In the genomic region with DNA sequence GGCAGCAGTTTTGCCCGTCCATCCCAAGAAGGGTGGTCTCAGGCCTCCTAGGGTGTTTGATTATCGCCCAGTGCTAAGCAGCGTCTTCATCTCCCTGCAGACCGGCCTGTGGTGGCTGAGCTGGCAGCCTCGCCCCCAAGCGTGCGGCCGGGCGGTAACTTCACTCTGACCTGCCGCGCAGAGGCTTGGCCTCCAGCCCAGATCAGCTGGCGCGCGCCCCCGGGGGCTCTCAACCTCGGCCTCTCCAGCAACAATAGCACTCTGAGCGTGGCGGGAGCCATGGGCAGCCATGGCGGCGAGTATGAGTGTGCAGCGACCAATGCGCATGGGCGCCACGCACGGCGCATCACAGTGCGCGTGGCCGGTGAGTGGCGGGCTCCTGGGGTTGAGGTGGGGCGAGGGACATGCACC, we compare ENCODE assay signal across 9 mouse cellular contexts. TPM values are rescaled to one million over a fixed set of nuclear protein-coding genes. Genes with fewer than 3 reads are reported as not detected.
DNase-seq lines count a peak whose midpoint lies in the region; ATAC-seq lines count a peak whose summit lies in the region.
"Had no signal": no experiment of that assay in that cellular context is flagged by ENCODE, and none has a peak within 500 bp of the region (broad histone marks: within the 10 kb centered on the region; RNA-seq: fewer than 3 reads in every experiment).

No protein-coding gene starts in this region.

- H3K9ac ChIP-seq in heart, embryonic 12.5 days = peak overlapping the region; percentile 46
- peak overlapping the region; percentile 62 for H3K9ac ChIP-seq in midbrain, embryonic 14.5 days (replicated peaks; ENCODE audit: low read length)

- no peak overlapping the region for H3K27ac ChIP-seq in heart, embryonic 12.5 days (ENCODE audit: poor library complexity, severe bottlenecking)
- no peak overlapping the region for H3K27ac ChIP-seq in midbrain, embryonic 14.5 days (replicated peaks; ENCODE audit: low read depth, low read length)

- DNase-seq in gastrocnemius, postnatal 10 days = peak; percentile 35
- no peak for DNase-seq in gastrocnemius, postnatal 25 days
- DNase-seq in brain, adult 2 months (ENCODE audit: low read depth, low spot score) = peak; percentile 51
- peak; percentile 67 for DNase-seq in kidney, postnatal 14 days
- DNase-seq in midbrain, embryonic 14.5 days = peak; percentile 77
- DNase-seq in adrenal gland, postnatal 4 days (ENCODE audit: low spot score in 2 of 2) = no peak

- no peaks in the 10 kb centered on the region for H3K36me3 ChIP-seq in heart, embryonic 12.5 days
- no peaks in the 10 kb centered on the region for H3K36me3 ChIP-seq in midbrain, embryonic 14.5 days (ENCODE audit: control insufficient read depth, insufficient read depth, low read length)

- WGBS in heart, embryonic 12.5 days = 3% methylated on average over 31 of the region's 31 CpGs
- WGBS in midbrain, embryonic 14.5 days = 2% methylated on average over 31 of the region's 31 CpGs

- ATAC-seq in heart, embryonic 12.5 days (ENCODE audit: insufficient number of reproducible peaks, low FRiP score) = peak; percentile 41
- ATAC-seq in midbrain, embryonic 14.5 days (ENCODE audit: low FRiP score, low TSS enrichment) = peak; percentile 61
- no peak for ATAC-seq in megakaryocyte-erythroid progenitor cell, adult 5-6 weeks (replicated peaks; ENCODE audit: low FRiP score, low TSS enrichment, poor library complexity, severe bottlenecking)

- H3K4me3 ChIP-seq in heart, embryonic 12.5 days = peak overlapping the region; percentile 39
- peak overlapping the region; percentile 44 for H3K4me3 ChIP-seq in midbrain, embryonic 14.5 days (replicated peaks; ENCODE audit: low read depth, low read length)

- peaks cover 42% of the 10 kb centered on the region for H3K4me1 ChIP-seq in heart, embryonic 12.5 days (replicated peaks)
- H3K4me1 ChIP-seq in midbrain, embryonic 14.5 days (ENCODE audit: control insufficient read depth, insufficient read depth, low read length) = peaks cover 7% of the 10 kb centered on the region

- H3K27me3 ChIP-seq in heart, embryonic 12.5 days (replicated peaks) = peaks cover 88% of the 10 kb centered on the region
- peaks cover 78% of the 10 kb centered on the region for H3K27me3 ChIP-seq in midbrain, embryonic 14.5 days (ENCODE audit: control insufficient read depth, insufficient read depth, low read length)

- H3K9me3 ChIP-seq in heart, embryonic 12.5 days (replicated peaks) = peaks cover 7% of the 10 kb centered on the region; the same call in 1 of the 2 replicates
- H3K9me3 ChIP-seq in midbrain, embryonic 14.5 days (ENCODE audit: control insufficient read depth, low read length) = no peaks in the 10 kb centered on the region
- H3K9me3 ChIP-seq: G1E had no signal

- peak overlapping the region; percentile 73 for H3K4me2 ChIP-seq in heart, embryonic 12.5 days
- peak overlapping the region; percentile 63 for H3K4me2 ChIP-seq in midbrain, embryonic 14.5 days (ENCODE audit: low read length)

RNA-seq across cellular contexts. Expression of gene Icam5, which starts 5.6 kb away (rescaled TPM):
- under 1 TPM; 0.14 to 0.25 TPM for total RNA-seq in gastrocnemius, postnatal 10 days (2021)
- total RNA-seq in gastrocnemius, postnatal 25 days (2021) = not detected
- not detected in 2 replicates for polyA plus RNA-seq in heart, embryonic 12.5 days (2016; fragmentation: Nextera tagmentation; extraction: Ambion mirVana)
- 0.71 and 1.0 TPM in 2 replicates for polyA plus RNA-seq in midbrain, embryonic 14.5 days (2014; fragmentation: Nextera tagmentation; extraction: Ambion mirVana)
- 1.1 and 1.2 TPM in 2 replicates for total RNA-seq in megakaryocyte-erythroid progenitor cell, adult 5-6 weeks (2014; fragmentation: Nextera tagmentation)
- total RNA-seq in megakaryocyte-erythroid progenitor cell, adult 5-6 weeks (2017) = 0.05 and 0.27 TPM in 2 replicates
- total RNA-seq in adrenal gland, postnatal 4 days (2021) = 1 to 10 TPM in 1 of 2 experiments, under 1 TPM in 1; 0.81 to 1.3 TPM

RNA-seq across cellular contexts. Expression of gene Icam4, which starts 8.3 kb away (rescaled TPM):
- under 1 TPM in 1 of 2 experiments, not detected in 1; 0.70 TPM for total RNA-seq in gastrocnemius, postnatal 10 days (2021)
- total RNA-seq in gastrocnemius, postnatal 25 days (2021) = 1 to 10 TPM; 1.0 to 1.6 TPM
- polyA plus RNA-seq in heart, embryonic 12.5 days (2016; fragmentation: Nextera tagmentation; extraction: Ambion mirVana) = 5.6 and 8.1 TPM in 2 replicates
- polyA plus RNA-seq in midbrain, embryonic 14.5 days (2014; fragmentation: Nextera tagmentation; extraction: Ambion mirVana) = not detected in 2 replicates
- total RNA-seq in megakaryocyte-erythroid progenitor cell, adult 5-6 weeks (2014; fragmentation: Nextera tagmentation) = 34.3 and 38.9 TPM in 2 replicates
- 16.3 and 40.0 TPM in 2 replicates for total RNA-seq in megakaryocyte-erythroid progenitor cell, adult 5-6 weeks (2017)
- 1 to 10 TPM; 3.8 to 4.5 TPM for total RNA-seq in adrenal gland, postnatal 4 days (2021)

RNA-seq across cellular contexts. Expression of gene Icam1, which starts 21.7 kb away (rescaled TPM):
- 1 to 10 TPM; 3.8 to 5.6 TPM for total RNA-seq in gastrocnemius, postnatal 10 days (2021)
- 1 to 10 TPM; 1.6 to 3.0 TPM for total RNA-seq in gastrocnemius, postnatal 25 days (2021)
- polyA plus RNA-seq in heart, embryonic 12.5 days (2016; fragmentation: Nextera tagmentation; extraction: Ambion mirVana) = 8.9 and 9.3 TPM in 2 replicates
- polyA plus RNA-seq in midbrain, embryonic 14.5 days (2014; fragmentation: Nextera tagmentation; extraction: Ambion mirVana) = 1.7 and 4.1 TPM in 2 replicates
- total RNA-seq in megakaryocyte-erythroid progenitor cell, adult 5-6 weeks (2014; fragmentation: Nextera tagmentation) = 1.9 and 3.4 TPM in 2 replicates
- total RNA-seq in megakaryocyte-erythroid progenitor cell, adult 5-6 weeks (2017) = 3.6 TPM in 2 replicates
- 10 to 100 TPM in 1 of 2 experiments, 1 to 10 TPM in 1; 10.0 to 11.7 TPM for total RNA-seq in adrenal gland, postnatal 4 days (2021)

RNA-seq across cellular contexts. Expression of gene Zglp1, which starts 29.4 kb away (rescaled TPM):
- not detected for total RNA-seq in gastrocnemius, postnatal 10 days (2021)
- not detected for total RNA-seq in gastrocnemius, postnatal 25 days (2021)
- polyA plus RNA-seq in heart, embryonic 12.5 days (2016; fragmentation: Nextera tagmentation; extraction: Ambion mirVana) = 1.0 and 1.1 TPM in 2 replicates
- 1.5 and 1.6 TPM in 2 replicates for polyA plus RNA-seq in midbrain, embryonic 14.5 days (2014; fragmentation: Nextera tagmentation; extraction: Ambion mirVana)
- total RNA-seq in megakaryocyte-erythroid progenitor cell, adult 5-6 weeks (2014; fragmentation: Nextera tagmentation) = 10.2 TPM in 1 of 2 replicates, not detected in the other
- 1.7 TPM in 1 of 2 replicates, not detected in the other for total RNA-seq in megakaryocyte-erythroid progenitor cell, adult 5-6 weeks (2017)
- total RNA-seq in adrenal gland, postnatal 4 days (2021) = not detected
- total RNA-seq: G1E had no signal

RNA-seq across cellular contexts. Expression of gene Mrpl4, which starts 34.9 kb away (rescaled TPM):
- 10 to 100 TPM; 48.4 to 49.1 TPM for total RNA-seq in gastrocnemius, postnatal 10 days (2021)
- total RNA-seq in gastrocnemius, postnatal 25 days (2021) = 10 to 100 TPM; 61.9 to 62.8 TPM
- polyA plus RNA-seq in heart, embryonic 12.5 days (2016; fragmentation: Nextera tagmentation; extraction: Ambion mirVana) = 123 and 126 TPM in 2 replicates
- polyA plus RNA-seq in midbrain, embryonic 14.5 days (2014; fragmentation: Nextera tagmentation; extraction: Ambion mirVana) = 98.6 and 112 TPM in 2 replicates
- total RNA-seq in megakaryocyte-erythroid progenitor cell, adult 5-6 weeks (2014; fragmentation: Nextera tagmentation) = 66.2 and 78.8 TPM in 2 replicates
- total RNA-seq in megakaryocyte-erythroid progenitor cell, adult 5-6 weeks (2017) = 23.7 and 43.3 TPM in 2 replicates
- total RNA-seq in adrenal gland, postnatal 4 days (2021) = 10 to 100 TPM; 96.9 to 97.0 TPM

Comparison
In these comparisons a context has a peak if more than half of its experiments do, and no peak if none do; other contexts are left out.
1. DNase-seq: peak in gastrocnemius, postnatal 10 days (single experiment), brain, adult 2 months (single experiment), kidney, postnatal 14 days (single experiment) and midbrain, embryonic 14.5 days (single experiment); none in gastrocnemius, postnatal 25 days (single experiment) and adrenal gland, postnatal 4 days (0 of 2).